Mouse (Mus musculus) cerebellum, postnatal 25 days (tissue): ENCODE data around the gene B4galt4.

Experiments
- DNase-seq, 2 experiments: peaks; one replicate each; pipeline ENCODE4 v3.0.0; 2021; ENCODE audit warnings: mixed read lengths in 2 of 2

B4galt4 gene

DNA sequence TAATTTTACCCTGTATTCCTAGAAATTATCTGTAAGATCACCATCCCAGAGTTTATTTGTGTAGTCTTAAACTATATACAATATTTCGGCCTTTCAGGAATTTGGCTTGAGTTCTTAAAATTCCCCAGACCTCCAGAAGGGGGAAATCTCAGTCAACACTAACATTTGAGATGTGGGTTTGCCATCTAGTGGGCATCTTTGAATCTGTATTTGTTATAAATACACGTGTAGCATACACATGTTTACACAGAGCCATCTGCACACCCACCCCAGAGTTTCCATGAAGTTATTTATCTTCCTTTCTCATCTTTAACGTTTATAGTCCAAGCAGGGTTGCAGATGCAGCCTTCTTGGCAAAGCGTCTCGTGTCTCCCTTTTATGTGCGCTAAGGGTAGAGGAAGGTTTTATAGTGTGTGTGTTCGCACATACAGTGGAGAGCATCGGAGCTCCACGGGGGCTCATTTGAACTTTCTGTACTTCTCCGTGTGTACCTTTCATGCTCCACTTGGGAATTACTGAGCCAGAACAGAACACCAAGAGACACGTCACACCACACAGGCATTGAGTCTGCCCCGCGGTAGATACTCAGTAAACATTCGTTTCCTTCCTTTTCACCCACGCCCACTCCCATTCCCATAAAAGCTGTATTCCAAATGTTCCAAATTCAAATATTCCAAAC, 12.3 kb upstream of the B4galt4 start:
- no peak for DNase-seq

DNA sequence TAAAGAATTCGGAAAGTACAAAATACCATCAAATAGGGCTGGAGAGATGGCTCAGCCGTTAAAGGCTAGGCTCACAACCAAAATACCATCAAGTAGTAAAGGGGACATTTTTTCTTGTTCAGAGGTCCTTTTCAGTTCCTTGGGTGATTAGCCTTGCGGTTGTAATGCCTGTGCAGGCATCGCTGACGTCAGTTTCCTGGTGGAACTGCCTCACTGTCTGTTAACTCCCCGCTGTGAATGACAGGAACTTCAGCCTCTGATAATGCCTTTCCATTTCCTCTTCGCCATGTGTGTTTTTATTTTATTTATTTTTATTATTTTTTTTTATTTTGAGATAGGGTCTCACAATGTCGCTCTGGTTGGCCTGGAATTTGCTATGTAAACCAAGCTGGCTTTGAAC, 11.1 kb upstream of the B4galt4 start:
- no peak for DNase-seq

GRCm38 (mm10) chr16:38741204-38741903, 710 bp upstream of the B4galt4 start:
- DNase-seq, result no peak

- DNase-seq, result peak in 1 of 2 experiments; percentile 38
These were observed 631 bp downstream of the B4galt4 start for GRCm38 (mm10) chr16:38742659-38743131.

- DNase-seq, result no peak
These were observed 2.0 kb downstream of the B4galt4 start for GRCm38 (mm10) chr16:38743941-38744673.

DNA sequence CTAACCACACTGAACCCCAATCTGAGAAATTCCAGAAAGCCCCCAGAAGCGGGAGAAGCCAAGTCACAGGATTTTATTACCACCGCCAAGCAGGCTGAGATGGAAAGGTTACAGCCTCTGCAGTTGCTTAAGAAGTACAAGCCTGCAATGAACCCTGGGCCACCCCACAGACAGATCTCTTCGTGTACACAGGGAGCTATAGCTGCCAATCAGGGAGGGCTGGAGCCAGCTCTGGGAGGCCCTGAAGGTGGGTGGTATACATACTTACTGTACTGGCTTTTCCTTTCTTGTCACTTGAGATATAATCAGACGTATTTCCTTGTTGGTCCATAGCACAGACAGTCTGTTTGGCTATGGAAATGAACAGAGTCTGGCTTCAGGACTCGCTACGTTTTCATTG, 8.7 kb downstream of the B4galt4 start:
- DNase-seq, result no peak

DNA sequence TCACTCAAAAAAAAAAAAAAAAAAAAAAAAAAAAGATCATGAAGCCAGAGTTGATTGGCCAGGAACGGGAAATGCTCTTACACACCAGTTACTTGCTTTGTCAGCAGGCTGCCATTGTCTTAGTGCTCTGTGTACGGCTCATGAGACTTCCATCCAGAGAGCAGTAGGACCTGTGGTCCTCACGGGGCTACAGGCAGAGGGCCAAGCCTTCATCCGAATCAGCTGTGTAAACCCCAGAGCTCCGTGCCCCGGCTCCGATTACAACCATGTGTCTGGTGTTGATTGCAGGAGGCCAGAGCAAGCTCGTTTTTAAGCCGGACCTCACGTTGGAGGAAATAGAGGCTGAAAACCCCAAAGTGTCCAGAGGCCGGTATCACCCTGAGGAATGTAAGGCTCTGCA, 11.6 kb downstream of the B4galt4 start:
- DNase-seq, result no peak

GRCm38 (mm10) chr16:38755452-38756176, 13.6 kb downstream of the B4galt4 start:
- DNase-seq, result no peak

DNA sequence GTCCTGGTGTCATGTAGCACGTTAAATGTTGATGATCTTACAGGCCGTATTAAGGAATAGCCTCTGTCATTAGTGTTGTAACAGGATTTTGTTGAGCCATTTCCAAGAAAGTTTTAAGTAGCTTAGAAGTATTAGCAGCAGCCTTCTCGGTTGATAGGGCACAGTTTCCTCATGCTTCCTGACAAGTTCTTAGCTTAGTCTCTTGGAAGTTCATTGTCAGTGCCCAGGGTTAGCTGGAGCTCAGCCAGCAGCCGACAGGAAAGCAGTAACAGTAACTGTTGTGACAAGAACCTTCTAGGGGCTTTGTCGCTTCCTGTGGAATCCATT, 14.1 kb downstream of the B4galt4 start:
- DNase-seq, result peak in 1 of 2 experiments; percentile 19

GRCm38 (mm10) chr16:38756572-38756971, 14.5 kb downstream of the B4galt4 start:
- no peak for DNase-seq

- no peak for DNase-seq
These were observed 15.6 kb downstream of the B4galt4 start for GRCm38 (mm10) chr16:38757626-38758025.

DNA sequence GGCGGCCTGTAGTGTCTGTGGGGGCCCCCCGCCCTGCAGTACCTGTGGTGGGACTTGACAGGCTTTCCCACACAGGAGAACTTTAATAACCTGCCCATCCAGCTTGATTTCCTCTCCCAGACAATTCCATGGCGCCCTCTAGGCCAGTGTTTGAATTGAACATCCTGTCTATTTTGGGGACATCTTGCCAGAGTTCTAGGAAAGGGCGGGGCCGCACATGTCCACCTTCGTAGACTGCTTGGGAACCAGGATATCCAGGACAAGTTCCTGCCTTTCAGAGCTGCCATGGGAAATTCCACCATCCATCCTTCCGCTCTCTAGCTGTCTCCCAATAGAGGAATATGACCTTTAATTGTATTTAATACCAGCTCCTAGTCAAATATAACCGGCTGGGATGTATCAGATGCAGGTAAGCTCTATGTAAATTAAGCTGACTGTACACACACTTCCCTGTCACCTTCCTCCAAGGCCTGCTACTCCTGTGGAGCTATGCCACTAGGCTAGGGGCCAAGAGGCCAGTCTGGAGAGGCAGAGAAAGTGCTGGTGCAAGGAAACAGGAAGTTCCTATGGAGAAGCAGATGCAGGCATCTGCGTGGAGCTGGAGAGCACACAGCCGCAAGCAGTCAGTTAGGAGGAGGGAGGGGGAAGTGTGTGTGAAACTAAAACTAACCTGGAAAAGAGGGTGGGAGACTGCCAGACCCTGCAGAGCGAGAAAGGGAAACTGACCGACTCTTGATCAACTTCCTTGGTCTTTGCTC, 16.2 kb downstream of the B4galt4 start:
- DNase-seq, result no peak

- no peak for DNase-seq
These were observed 18.2 kb downstream of the B4galt4 start for GRCm38 (mm10) chr16:38760239-38760638.

DNA sequence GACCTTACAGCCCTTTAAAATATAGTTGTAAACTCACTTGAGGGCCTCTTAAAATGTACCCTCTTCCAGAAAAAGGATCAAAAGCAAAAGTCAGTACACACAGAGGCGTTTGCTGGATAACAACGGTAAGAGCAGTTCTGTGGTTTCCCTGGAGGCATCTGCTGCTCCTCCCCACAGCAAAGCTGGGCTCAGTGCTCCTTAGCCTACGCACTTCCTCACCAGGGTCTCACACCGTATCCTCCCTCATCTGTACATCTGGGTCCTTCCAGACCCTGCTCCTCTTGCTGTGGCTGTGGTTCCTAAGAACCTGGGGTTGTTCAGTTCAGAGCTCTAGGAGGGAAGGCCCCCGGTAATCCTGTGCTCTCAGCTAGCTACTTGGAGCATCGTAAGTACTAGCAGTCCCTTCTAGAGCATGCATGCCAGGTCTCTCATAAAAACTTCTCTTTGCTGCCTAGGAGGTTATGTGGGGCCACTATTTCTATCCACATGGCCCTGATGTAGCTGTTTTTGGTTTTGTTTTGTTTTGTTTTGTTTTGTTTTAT, 18.8 kb downstream of the B4galt4 start:
- no peak for DNase-seq

GRCm38 (mm10) chr16:38761972-38762371, 19.9 kb downstream of the B4galt4 start:
- no peak for DNase-seq

DNA sequence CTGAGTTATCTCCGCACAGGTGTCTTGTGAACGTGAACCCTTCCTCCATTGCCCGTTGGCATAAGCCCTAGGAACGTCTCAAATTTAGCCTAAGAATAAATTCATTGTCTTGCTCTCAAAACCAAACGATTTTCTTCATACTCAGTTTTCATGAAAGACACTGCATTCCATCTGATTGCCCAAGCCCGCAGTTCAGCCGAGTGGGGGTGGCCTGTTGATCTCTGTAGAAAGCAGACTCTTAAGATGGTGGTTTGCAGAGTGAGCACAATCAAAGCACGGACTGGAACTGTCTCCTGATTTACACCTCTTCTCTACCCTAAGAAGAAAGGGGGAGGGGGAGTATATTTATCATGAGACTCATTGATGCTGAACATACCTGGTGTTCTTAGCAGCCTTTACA, 20.3 kb downstream of the B4galt4 start:
- DNase-seq, result no peak

- no peak for DNase-seq
These were observed 21.4 kb downstream of the B4galt4 start for GRCm38 (mm10) chr16:38763508-38763907.

DNA sequence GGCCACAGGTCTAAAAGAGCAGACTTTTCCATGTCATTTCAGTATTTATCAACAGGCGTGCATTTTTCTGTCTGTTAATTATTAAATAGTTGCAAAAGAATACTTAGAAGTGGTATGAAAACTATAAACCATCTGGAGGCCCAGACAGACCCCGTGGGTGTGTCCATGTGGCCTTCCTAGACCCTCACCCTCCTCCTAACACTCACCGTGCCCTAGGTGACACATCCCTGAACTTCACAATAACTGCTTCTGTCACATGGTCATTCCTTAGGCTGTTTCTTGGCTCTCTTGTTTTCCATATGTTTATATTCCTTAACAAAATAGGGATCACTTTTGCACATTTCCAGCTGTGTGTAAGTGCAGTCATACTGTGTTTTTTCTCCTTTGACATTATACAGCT, 24.6 kb downstream of the B4galt4 start:
- no peak for DNase-seq

DNA sequence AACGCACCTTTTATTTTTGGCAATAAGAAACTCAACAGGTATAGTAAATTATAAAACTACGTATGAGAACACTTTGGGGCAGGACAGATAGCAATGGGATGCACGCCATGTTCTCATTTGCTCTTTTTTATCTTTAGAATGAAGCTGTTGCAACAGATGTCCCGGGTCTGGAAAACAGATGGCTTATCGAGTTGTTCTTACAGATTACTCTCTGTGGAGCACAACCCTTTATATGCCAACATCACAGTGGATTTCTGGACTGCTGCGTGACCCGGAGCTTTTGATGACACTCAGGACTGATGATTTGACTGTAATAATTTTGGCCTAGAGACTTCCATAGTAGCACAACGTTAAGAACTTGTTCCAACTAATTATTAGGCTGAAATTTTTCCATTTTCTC, 25.7 kb downstream of the B4galt4 start:
- no peak for DNase-seq

GRCm38 (mm10) chr16:38768386-38768785, 26.3 kb downstream of the B4galt4 start:
- peak in 1 of 2 experiments; percentile 13 for DNase-seq

GRCm38 (mm10) chr16:38769529-38769928, 27.5 kb downstream of the B4galt4 start:
- DNase-seq, result no peak

- no peak for DNase-seq
These were observed 29.1 kb downstream of the B4galt4 start for GRCm38 (mm10) chr16:38771145-38771544.
